Mouse (Mus musculus): ENCODE results near the gene Snx22. TPM values are rescaled to one million over a fixed set of nuclear protein-coding genes. Genes with fewer than 3 reads are reported as not detected.

Gene Snx22
- total RNA-seq (2021), result 1 to 10 TPM in 1 of 2 experiments, under 1 TPM in 1; 0.66 to 1.9 TPM
- long read RNA-seq, experiment 1, partial matches to known transcripts, result 0 of 2 reads
- long read RNA-seq, experiment 1, other reads (novel, unspliced or antisense), result 2 of 2 reads
- long read RNA-seq, experiment 2, result 0 reads

DNA sequence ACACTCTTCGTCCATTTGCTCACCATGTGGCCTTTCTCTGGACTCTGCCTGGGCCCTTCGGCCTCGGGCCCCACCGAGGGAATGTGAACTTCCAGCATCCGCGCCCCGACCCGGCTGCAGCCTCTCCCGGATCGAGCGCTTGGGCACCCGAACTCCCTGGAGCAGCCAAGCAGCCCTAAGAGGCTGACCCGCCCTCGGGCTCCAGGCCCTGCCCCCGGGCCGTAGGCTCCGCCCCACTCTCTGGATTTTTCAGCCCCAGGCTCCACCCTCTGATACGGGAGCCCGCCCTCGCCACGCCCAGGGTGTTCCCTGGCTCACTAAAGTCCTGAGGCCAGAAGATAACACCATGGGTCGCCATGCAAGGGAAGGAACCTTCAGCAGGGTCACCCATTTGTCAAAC is at the start of gene Snx22:
TSS of gene Snx22 (minus strand) at position 137 of the 400 bp plus-strand sequence.
- peak; percentile 93 for DNase-seq

- DNase-seq, result peak; percentile 57
These were observed 47.4 kb upstream of the Snx22 start for GRCm38 (mm10) chr9:66116890-66117289.

GRCm38 (mm10) chr9:66114341-66114740 is 44.8 kb upstream of the Snx22 start:
- no peak for DNase-seq

GRCm38 (mm10) chr9:66110611-66111379 is 41.3 kb upstream of the Snx22 start:
- DNase-seq, result no peak

DNA sequence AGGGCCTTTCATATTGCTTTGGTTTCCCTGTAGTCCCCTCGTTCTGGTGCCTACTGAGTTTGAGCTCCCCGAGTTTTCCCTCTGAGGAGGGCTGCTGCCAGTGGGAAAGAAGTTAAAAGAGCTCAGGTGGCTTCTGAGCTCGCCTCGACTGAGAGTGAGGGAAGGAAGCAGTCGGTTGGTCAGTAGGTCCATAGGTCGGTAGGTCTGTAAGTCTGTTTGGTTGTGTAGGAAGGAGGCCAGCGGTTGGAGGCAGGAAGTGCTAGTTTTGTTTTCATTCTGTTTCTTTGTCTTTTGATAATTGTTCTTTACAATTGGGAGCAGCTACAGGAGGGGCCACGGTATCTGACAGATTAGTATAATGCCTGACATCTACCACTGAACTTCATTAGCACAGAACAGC is 40.6 kb upstream of the Snx22 start:
- no peak for DNase-seq

DNA sequence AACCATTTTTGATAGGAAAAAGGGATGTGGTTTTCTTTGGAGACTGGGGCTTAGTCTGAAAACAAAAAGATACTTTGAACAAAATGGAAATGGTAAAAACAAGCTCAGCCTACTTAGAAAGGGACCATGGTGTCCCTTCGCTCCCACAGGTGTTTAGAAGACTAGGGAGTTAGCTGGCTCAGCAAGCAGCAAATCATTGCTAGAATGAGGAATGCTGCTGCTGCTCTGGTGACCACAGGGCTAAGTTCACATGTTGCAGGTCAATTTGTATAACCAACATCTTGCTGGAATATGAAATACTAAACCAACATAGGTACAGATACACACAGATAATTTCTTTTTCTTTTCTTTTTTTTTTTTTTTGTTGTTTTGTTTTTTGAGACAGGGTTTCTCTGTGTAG is 40.1 kb upstream of the Snx22 start:
- DNase-seq, result no peak

DNA sequence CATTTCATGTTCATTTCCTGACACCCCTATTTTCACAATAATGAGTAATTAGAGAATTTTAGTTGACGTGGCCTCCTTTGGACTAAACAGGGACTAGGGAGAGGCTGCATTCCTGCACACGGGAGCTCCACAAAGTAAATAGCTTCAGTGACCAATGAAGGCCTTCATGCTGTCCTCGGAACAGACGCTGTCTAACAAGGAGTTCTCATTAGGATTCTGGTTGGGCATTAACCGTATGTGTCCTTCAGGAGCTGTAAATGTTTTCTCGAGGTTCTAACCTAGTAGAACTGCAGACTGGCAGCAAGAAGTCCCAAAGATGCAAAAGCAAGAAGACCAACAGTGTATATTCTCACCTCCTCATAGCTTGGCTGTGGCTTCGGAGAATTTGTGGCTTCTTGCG is 35.6 kb upstream of the Snx22 start:
- DNase-seq, result no peak

DNA sequence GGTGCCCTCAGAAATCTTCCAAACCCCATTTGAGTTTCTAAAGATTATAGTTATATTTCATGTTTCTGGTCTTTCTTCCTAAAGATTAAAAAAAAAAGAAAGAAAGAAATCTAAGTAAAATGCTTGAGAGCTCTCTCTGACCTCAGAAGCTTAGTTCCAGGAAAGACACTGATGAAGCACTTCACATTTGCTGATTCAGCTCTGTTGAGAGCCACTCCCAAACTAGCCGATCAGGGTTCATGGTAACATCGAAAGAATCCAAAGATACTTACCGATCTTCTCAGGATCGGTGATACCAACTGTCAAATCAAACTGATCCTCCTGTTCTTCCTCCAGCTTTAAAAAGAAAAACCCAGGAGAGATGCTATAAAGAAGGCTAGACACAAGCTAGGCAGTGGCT is 35.1 kb upstream of the Snx22 start:
- no peak for DNase-seq

GRCm38 (mm10) chr9:66102668-66103067 is 33.1 kb upstream of the Snx22 start:
- no peak for DNase-seq

- no peak for DNase-seq
These were observed 32.1 kb upstream of the Snx22 start for GRCm38 (mm10) chr9:66101577-66101976.

DNA sequence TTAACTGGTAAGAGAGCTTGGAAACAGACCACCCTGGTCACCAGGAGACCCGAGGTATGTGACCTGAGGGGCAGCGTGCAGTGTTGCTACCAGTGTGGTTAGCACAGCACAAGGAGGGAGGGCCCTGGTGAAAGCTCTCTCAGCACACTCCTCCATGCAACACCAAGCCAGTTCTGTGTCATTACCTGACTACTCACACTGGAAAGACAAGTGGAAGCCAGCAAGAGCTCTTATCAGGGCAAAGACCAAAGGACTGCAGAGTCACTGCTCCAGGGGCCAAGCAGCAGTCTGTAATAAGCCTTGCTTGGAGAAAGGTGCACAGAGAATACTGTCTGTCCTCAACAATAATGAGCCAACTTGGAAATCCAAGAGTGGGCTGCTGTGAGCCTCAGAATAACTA is 23.1 kb upstream of the Snx22 start:
- DNase-seq, result no peak

- DNase-seq, result peak; percentile 41
These were observed 22.1 kb upstream of the Snx22 start for GRCm38 (mm10) chr9:66091327-66092231.

GRCm38 (mm10) chr9:66090593-66091244 is 21.2 kb upstream of the Snx22 start:
- peak; percentile 56 for DNase-seq

DNA sequence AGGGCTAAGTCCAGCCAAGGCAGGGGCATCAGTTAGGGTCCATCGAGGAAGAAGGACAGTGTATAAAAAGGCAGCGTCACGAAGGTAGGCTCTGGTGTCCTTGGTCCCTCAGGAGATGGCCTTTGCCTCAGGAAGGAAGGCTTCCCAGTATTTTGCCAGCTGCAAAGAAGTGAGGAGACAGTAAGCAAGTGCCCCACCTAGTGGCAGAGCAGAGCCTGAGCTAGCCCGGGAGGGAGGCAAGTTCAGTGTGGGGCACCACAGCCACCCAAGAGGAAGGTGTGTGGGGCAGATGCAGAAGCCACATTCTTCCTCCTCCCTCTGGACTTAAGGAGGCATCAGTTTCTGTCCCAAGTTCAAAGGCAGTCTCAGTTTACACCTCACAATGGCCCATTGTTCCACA is 18.9 kb upstream of the Snx22 start:
- DNase-seq, result peak; percentile 81

DNA sequence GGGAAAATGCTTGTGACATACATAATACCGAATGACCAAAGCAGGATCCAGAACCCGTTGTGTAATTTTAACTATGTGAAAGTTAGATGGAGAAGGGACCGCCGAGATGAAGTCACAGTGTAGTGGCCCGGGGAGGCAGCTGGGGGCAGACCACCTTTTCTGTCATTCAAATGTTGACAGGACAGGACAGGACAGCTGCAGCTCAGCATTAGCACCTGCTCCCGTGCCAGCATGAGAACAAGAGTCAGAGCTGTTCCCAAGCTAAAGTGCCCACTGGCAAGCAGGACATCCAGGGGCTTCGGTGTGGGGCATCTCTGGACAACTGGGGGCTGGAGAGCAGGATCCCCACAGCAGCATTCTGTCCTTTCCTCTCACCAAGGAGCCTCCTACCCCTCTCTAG is 17.5 kb upstream of the Snx22 start:
- DNase-seq, result no peak

- DNase-seq, result no peak
These were observed 14.7 kb upstream of the Snx22 start for GRCm38 (mm10) chr9:66084171-66084570.

DNA sequence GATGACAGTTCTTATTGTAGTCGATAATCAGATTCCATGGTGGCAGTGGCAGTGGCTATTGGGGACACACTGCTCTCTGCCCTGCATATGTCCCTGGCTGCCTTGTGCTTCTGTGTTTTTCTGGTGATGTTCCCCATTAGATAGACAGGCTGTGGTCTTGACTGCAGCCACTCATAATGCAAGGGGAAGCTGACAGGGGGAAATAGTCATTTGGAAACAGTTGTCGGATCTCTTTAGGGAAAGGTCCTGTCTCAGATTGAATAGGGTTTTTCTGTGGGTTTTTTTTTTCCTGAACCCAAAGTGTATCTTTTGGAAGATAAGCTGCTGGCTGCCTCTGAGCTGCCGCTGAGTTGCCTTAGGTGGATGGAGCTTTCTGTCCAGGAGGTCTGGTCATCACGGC is 12.5 kb upstream of the Snx22 start:
- no peak for DNase-seq

DNA sequence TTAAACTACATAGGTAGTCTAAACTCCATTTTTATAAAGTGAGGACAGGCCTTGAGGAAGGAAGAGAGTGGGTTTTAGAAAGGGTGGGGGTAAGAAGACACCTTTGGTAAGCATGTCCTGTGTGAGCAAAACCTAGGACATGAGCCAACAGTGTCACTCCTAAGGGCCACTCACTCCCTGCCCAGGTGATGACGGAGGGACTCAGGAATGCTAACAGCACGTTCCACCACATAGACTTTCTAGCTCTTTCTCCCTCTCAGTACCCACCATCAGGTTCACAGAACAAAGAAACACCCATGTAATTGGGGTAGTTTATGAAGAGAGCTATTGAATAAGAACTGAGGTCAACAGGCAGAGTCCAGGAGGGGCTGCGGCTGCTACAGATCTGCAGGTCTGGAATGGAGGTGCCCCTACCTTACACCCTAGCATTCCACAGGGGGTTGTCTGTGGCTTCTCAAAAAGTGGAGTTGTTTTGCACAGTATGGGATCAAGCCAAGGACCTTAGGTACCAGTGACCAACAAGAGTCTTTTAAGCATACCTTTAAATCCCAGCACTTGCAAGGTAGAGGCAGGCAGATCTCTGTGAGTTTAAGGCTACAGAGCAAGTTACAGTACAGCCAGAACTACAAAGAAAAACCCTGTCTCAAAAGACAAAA is 11.4 kb upstream of the Snx22 start:
- DNase-seq, result no peak

DNA sequence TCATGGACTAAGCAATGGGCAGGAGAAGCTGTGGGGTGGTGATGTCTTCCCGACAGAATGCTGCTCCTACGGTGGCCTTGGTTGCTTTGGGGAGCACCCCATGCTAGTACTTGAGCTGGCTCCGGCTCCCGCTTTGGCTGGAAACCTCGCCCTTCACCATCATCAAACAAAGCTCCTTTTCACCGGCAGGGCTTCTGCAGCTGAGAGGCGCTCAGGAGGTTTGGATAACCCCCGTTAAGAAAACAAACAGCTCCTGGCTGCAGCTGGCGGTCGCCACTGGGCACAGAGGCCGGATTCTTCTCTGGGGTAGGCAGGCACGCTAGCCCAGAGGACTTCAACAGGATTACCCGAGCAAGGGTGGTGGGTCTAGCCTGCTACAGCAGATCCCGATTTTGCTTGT is 9.0 kb upstream of the Snx22 start:
- no peak for DNase-seq

- no peak for DNase-seq
These were observed 8.6 kb upstream of the Snx22 start for GRCm38 (mm10) chr9:66078072-66078471.

DNA sequence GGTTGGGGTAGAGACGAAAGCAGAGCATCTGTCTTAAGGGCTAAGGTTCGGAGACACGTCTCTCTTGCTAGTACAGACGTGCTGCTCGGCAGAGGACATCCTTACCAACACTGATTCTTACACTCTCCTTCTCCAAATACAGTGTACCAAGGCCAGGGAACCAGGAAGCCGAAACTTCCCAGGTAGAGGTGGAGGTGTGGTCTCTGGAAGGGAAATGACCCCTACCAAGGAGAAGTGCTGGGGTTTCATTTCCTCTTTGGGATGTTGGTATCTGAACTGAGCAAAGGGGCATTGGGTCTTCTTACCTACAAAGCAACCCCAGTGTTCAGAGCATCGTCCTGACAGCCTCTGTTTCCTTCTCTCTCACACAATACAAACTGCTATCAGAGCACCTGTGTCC is 3.2 kb upstream of the Snx22 start:
- DNase-seq, result no peak

- DNase-seq, result no peak
These were observed 632 bp upstream of the Snx22 start for GRCm38 (mm10) chr9:66070151-66070550.
